Mouse (Mus musculus) liver, postnatal 0 days (tissue): ENCODE measurements around the gene Ntn5.

ENCODE experiments used
- CTCF ChIP-seq: sonication (generic); IDR thresholded peaks from 2 replicates; pipeline ENCODE4 v1.5.1; 2016; ENCODE audit warnings: antibody characterized with exemption, low read depth
- EP300 ChIP-seq: IDR thresholded peaks from 2 replicates; pipeline ENCODE4 v1.6.1; 2016; ENCODE audit warnings: antibody characterized with exemption, low read depth, mild to moderate bottlenecking

- TF ChIP-seq CTCF (no peak), EP300 (no peak)
Measured at GRCm38 (mm10) chr7:45645591-45645971, 38.2 kb upstream of the Ntn5 start.
